Mouse (Mus musculus) liver, adult 2 months (tissue): ENCODE data around the gene Ndufs4.

Experiments
- CTCF ChIP-seq: fragments of 200-500 bp; IDR thresholded peaks from 2 replicates; pipeline ENCODE4 v1.5.1; 2011; ENCODE audit warnings: low read depth, low read length, control low read depth
- POLR2A ChIP-seq: fragments of 200-500 bp; IDR thresholded peaks from 2 replicates; pipeline ENCODE4 v1.6.1; 2011; ENCODE audit warnings: low read length, control low read depth; ENCODE audit not compliant: insufficient read depth; ENCODE audit errors: extremely low read depth

GRCm38 (mm10) chr13:114398906-114399305 lies 10.8 kb upstream of the Ndufs4 start:
- TF ChIP-seq CTCF = no peak
- no peak for TF ChIP-seq POLR2A
